10 mouse cellular contexts compared by ENCODE assay signal in genomic region chrX:71963275-71963912, GRCm38 (mm10). TPM values are rescaled to one million over a fixed set of nuclear protein-coding genes. Genes with fewer than 3 reads are reported as not detected.
A peak's percentile ranks its signal among the peaks of the same experiment; 100 is the strongest.
DNase-seq lines count a peak whose midpoint lies in the region; ATAC-seq and TF ChIP-seq lines count a peak whose summit lies in the region.
"Had no signal": no experiment of that assay in that cellular context is flagged by ENCODE, and none has a peak within 500 bp of the region (broad histone marks: within the 10 kb centered on the region; RNA-seq: fewer than 3 reads in every experiment).

No protein-coding gene starts in this region.

- H3K27me3 ChIP-seq in forebrain, embryonic 10.5 days (ENCODE audit: poor library complexity, severe bottlenecking): peaks cover 46% of the 10 kb centered on the region
- no peaks in the 10 kb centered on the region for H3K27me3 ChIP-seq in intestine, embryonic 15.5 days (replicated peaks)
- no peaks in the 10 kb centered on the region for H3K27me3 ChIP-seq in neural tube, embryonic 13.5 days
- no peaks in the 10 kb centered on the region for H3K27me3 ChIP-seq in thymus, adult 2 months (ENCODE audit: control insufficient read depth, insufficient read depth, low read length)

- no peaks in the 10 kb centered on the region; the same call in 1 of the 2 replicates for H3K36me3 ChIP-seq in forebrain, embryonic 10.5 days (replicated peaks)
- no peaks in the 10 kb centered on the region for H3K36me3 ChIP-seq in intestine, embryonic 15.5 days
- peaks cover 3% of the 10 kb centered on the region for H3K36me3 ChIP-seq in neural tube, embryonic 13.5 days
- H3K36me3 ChIP-seq in thymus, adult 2 months (ENCODE audit: control insufficient read depth, insufficient read depth, low read length): no peaks in the 10 kb centered on the region

- no peak for ATAC-seq in intestine, embryonic 15.5 days
- peak; percentile 34 for ATAC-seq in neural tube, embryonic 13.5 days (ENCODE audit: low read depth)

- no peak for TF ChIP-seq CTCF in thymus, adult 2 months (IDR thresholded peaks at IDR 0.05; ENCODE audit: borderline replicate concordance, control insufficient read depth, extremely low read depth, insufficient read depth, low read length, poor library complexity)

- peaks cover 9% of the 10 kb centered on the region for H3K4me1 ChIP-seq in forebrain, embryonic 10.5 days
- no peaks in the 10 kb centered on the region for H3K4me1 ChIP-seq in intestine, embryonic 15.5 days (replicated peaks)
- H3K4me1 ChIP-seq in neural tube, embryonic 13.5 days (replicated peaks): peaks cover 11% of the 10 kb centered on the region
- H3K4me1 ChIP-seq in thymus, adult 2 months (replicated peaks; ENCODE audit: control insufficient read depth, insufficient read depth, low read length): no peaks in the 10 kb centered on the region

- 35% methylated on average over 9 of the region's 9 CpGs for WGBS in forebrain, embryonic 10.5 days
- 39% methylated on average over 9 of the region's 9 CpGs for WGBS in intestine, embryonic 15.5 days
- WGBS in neural tube, embryonic 13.5 days: 31% methylated on average over 9 of the region's 9 CpGs
- 28% methylated on average over 9 of the region's 9 CpGs for WGBS in thymus, adult 2 months

- peak overlapping the region; percentile 64 for H3K4me3 ChIP-seq in forebrain, embryonic 10.5 days
- peak overlapping the region; percentile 49 for H3K4me3 ChIP-seq in intestine, embryonic 15.5 days (replicated peaks)
- peak overlapping the region; percentile 52 for H3K4me3 ChIP-seq in neural tube, embryonic 13.5 days
- no peak overlapping the region for H3K4me3 ChIP-seq in thymus, adult 2 months (ENCODE audit: control insufficient read depth, insufficient read depth, low read length)

- intact Hi-C loops in left cerebral cortex, postnatal 10 days (cut with DNase I): no loop called here

- peak; percentile 12 to 27 for DNase-seq in left cerebral cortex, postnatal 10 days (ENCODE audit: extremely low spot score in 1 of 2, low spot score in 2 of 2)
- DNase-seq in left cerebral cortex, adult 11 months (ENCODE audit: low spot score): no peak
- no peak for DNase-seq in forebrain, embryonic 10.5 days (ENCODE audit: extremely low spot score, low spot score)
- no peak for DNase-seq in urinary bladder, postnatal 25 days (ENCODE audit: low spot score)
- no peak for DNase-seq in thymus, adult 2 months
- DNase-seq in spleen, postnatal 4 days (ENCODE audit: low spot score in 2 of 2): no peak

- no peaks in the 10 kb centered on the region for H3K9me3 ChIP-seq in forebrain, embryonic 10.5 days
- H3K9me3 ChIP-seq in intestine, embryonic 15.5 days: no peaks in the 10 kb centered on the region
- H3K9me3 ChIP-seq in neural tube, embryonic 13.5 days: no peaks in the 10 kb centered on the region

- H3K9ac ChIP-seq in intestine, embryonic 15.5 days: peak overlapping the region; percentile 54
- H3K9ac ChIP-seq in neural tube, embryonic 13.5 days: peak overlapping the region; percentile 79

- peak overlapping the region; percentile 84 for H3K4me2 ChIP-seq in intestine, embryonic 15.5 days (replicated peaks)
- H3K4me2 ChIP-seq in neural tube, embryonic 13.5 days: peak overlapping the region; percentile 66

- H3K27ac ChIP-seq in forebrain, embryonic 10.5 days: peak overlapping the region; percentile 88
- H3K27ac ChIP-seq in intestine, embryonic 15.5 days: no peak overlapping the region
- peak overlapping the region; percentile 59; the same call in 1 of the 2 replicates for H3K27ac ChIP-seq in neural tube, embryonic 13.5 days (replicated peaks)
- no peak overlapping the region for H3K27ac ChIP-seq in thymus, adult 2 months (ENCODE audit: control insufficient read depth, insufficient read depth, low read length)

- TF ChIP-seq POLR2A in thymus, adult 2 months (IDR thresholded peaks at IDR 0.05; ENCODE audit: control insufficient read depth, extremely low read depth, insufficient read depth, low read length, poor library complexity): no peak

RNA-seq across cellular contexts. Expression of gene Prrg3, which starts 1.0 kb away (rescaled TPM):
- total RNA-seq in left cerebral cortex, postnatal 10 days (2021): 10 to 100 TPM; 31.6 to 35.4 TPM
- polyA plus RNA-seq in forebrain, embryonic 10.5 days (2016; fragmentation: Nextera tagmentation; extraction: Ambion mirVana): 7.1 and 7.6 TPM in 2 replicates
- polyA plus RNA-seq in intestine, embryonic 15.5 days (2015; fragmentation: Nextera tagmentation; extraction: Ambion mirVana): 7.3 and 8.5 TPM in 2 replicates
- polyA plus RNA-seq in neural tube, embryonic 13.5 days (2015; fragmentation: Nextera tagmentation; extraction: Ambion mirVana): 7.8 and 8.9 TPM in 2 replicates
- 1.9 and 3.5 TPM in 2 replicates for polyA plus RNA-seq in thymus, adult 2 months (2012; rRNA removed)
- total RNA-seq: neutrophil, adult 5-6 weeks had no signal

RNA-seq across cellular contexts. Expression of gene Fate1, which starts 9.4 kb away (rescaled TPM):
- under 1 TPM in 1 of 2 experiments, not detected in 1; 0.71 TPM for total RNA-seq in left cerebral cortex, postnatal 10 days (2021)
- not detected in 2 replicates for polyA plus RNA-seq in forebrain, embryonic 10.5 days (2016; fragmentation: Nextera tagmentation; extraction: Ambion mirVana)
- polyA plus RNA-seq in intestine, embryonic 15.5 days (2015; fragmentation: Nextera tagmentation; extraction: Ambion mirVana): not detected in 2 replicates
- polyA plus RNA-seq in neural tube, embryonic 13.5 days (2015; fragmentation: Nextera tagmentation; extraction: Ambion mirVana): not detected in 2 replicates
- not detected in 2 replicates for polyA plus RNA-seq in thymus, adult 2 months (2012; rRNA removed)
- total RNA-seq: gastrocnemius, postnatal 36 days; neutrophil, adult 5-6 weeks had no signal

RNA-seq across cellular contexts. Expression of gene Cnga2, which starts 28.3 kb away (rescaled TPM):
- under 1 TPM; 0.26 to 0.49 TPM for total RNA-seq in left cerebral cortex, postnatal 10 days (2021)
- polyA plus RNA-seq in forebrain, embryonic 10.5 days (2016; fragmentation: Nextera tagmentation; extraction: Ambion mirVana): 0.07 and 0.10 TPM in 2 replicates
- not detected in 2 replicates for polyA plus RNA-seq in intestine, embryonic 15.5 days (2015; fragmentation: Nextera tagmentation; extraction: Ambion mirVana)
- polyA plus RNA-seq in neural tube, embryonic 13.5 days (2015; fragmentation: Nextera tagmentation; extraction: Ambion mirVana): 0.13 TPM in 1 of 2 replicates, not detected in the other
- polyA plus RNA-seq in thymus, adult 2 months (2012; rRNA removed): 0.84 and 0.96 TPM in 2 replicates
- total RNA-seq: gastrocnemius, postnatal 36 days; neutrophil, adult 5-6 weeks had no signal

RNA-seq across cellular contexts. Expression of gene Gm1141, which starts 42.6 kb away (rescaled TPM):
- under 1 TPM; 0.60 to 0.89 TPM for total RNA-seq in left cerebral cortex, postnatal 10 days (2021)
- polyA plus RNA-seq in forebrain, embryonic 10.5 days (2016; fragmentation: Nextera tagmentation; extraction: Ambion mirVana): 0.26 TPM in 1 of 2 replicates, not detected in the other
- polyA plus RNA-seq in intestine, embryonic 15.5 days (2015; fragmentation: Nextera tagmentation; extraction: Ambion mirVana): 0.11 TPM in 1 of 2 replicates, not detected in the other
- polyA plus RNA-seq in neural tube, embryonic 13.5 days (2015; fragmentation: Nextera tagmentation; extraction: Ambion mirVana): 0.14 TPM in 1 of 2 replicates, not detected in the other
- polyA plus RNA-seq in thymus, adult 2 months (2012; rRNA removed): 0.35 and 0.68 TPM in 2 replicates
- total RNA-seq: gastrocnemius, postnatal 36 days had no signal

Comparison
In these comparisons a context has a peak if more than half of its experiments do, and no peak if none do; other contexts are left out.
1. DNase-seq: peak in left cerebral cortex, postnatal 10 days (2 of 2); none in left cerebral cortex, adult 11 months (single experiment), forebrain, embryonic 10.5 days (single experiment), urinary bladder, postnatal 25 days (single experiment), thymus, adult 2 months (single experiment) and spleen, postnatal 4 days (0 of 2).
2. H3K27ac ChIP-seq: peak in forebrain, embryonic 10.5 days (single experiment) and neural tube, embryonic 13.5 days (single experiment); none in intestine, embryonic 15.5 days (single experiment) and thymus, adult 2 months (single experiment).